Comparison of ENCODE assay signal across 29 mouse cellular contexts in the genomic region with DNA sequence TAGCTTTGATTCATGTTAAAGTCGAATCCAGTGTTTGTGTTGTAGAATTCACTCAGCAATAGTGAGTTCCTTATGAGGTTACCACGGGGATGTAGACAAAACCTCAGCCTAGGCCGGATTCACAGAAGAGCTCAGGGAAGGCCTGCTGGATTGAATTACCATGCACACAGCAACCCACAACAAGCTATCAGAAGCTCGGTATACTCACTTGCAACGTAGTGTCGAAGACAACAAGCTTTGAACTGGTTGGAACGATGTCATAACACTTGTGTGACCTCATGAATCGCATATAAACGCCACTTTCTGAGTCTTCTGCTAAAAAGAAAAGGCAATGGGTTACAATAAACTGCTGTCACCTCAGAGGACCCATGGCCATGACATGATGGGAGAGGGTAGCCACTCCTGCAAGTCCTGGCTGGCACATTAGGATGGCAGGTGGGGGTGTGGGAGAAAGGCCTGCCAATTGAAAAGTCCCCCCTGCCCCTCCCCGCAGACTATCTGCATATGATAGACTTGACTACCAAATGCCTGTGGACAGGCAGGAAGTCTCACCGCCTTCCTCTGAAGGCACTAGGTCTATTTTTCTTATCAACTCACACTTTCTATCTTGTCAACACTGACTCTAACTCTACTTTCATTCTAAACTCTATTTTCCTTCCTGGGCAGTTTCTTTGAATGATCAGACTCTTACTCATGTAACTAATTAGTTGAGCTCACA. TPM values are rescaled to one million over a fixed set of nuclear protein-coding genes. Genes with fewer than 3 reads are reported as not detected.
DNase-seq lines count a peak whose midpoint lies in the region; ATAC-seq and TF ChIP-seq lines count a peak whose summit lies in the region.
"Had no signal": no experiment of that assay in that cellular context is flagged by ENCODE, and none has a peak within 500 bp of the region (broad histone marks: within the 10 kb centered on the region; RNA-seq: fewer than 3 reads in every experiment).

No protein-coding gene starts in this region.

- H3K9ac ChIP-seq in heart, embryonic 13.5 days: 0 out of 2 replicates have a peak overlapping the region, but pooled peaks have one; percentile 20
- no peak overlapping the region for H3K9ac ChIP-seq in midbrain, embryonic 11.5 days (ENCODE audit: low read length)
- no peak overlapping the region for H3K9ac ChIP-seq in midbrain, embryonic 16.5 days (ENCODE audit: low read depth, low read length)
- no peak overlapping the region for H3K9ac ChIP-seq in forebrain, embryonic 16.5 days (replicated peaks; ENCODE audit: low read depth, low read length)
- H3K9ac ChIP-seq in intestine, embryonic 16.5 days (ENCODE audit: low read depth, low read length): no peak overlapping the region
- H3K9ac ChIP-seq: hindbrain, embryonic 12.5 days; liver, embryonic 14.5 days; midbrain, embryonic 15.5 days; neural tube, embryonic 12.5 days had no signal

- no peaks in the 10 kb centered on the region for H3K9me3 ChIP-seq in heart, embryonic 13.5 days
- H3K9me3 ChIP-seq in midbrain, embryonic 11.5 days (ENCODE audit: control insufficient read depth, low read length): no peaks in the 10 kb centered on the region
- no peaks in the 10 kb centered on the region for H3K9me3 ChIP-seq in midbrain, embryonic 16.5 days (replicated peaks; ENCODE audit: control insufficient read depth, low read length, poor library complexity, severe bottlenecking)
- no peaks in the 10 kb centered on the region for H3K9me3 ChIP-seq in forebrain, embryonic 16.5 days (ENCODE audit: control insufficient read depth, low read length)
- H3K9me3 ChIP-seq in intestine, embryonic 16.5 days (ENCODE audit: control insufficient read depth, low read length): no peaks in the 10 kb centered on the region
- H3K9me3 ChIP-seq: hindbrain, embryonic 12.5 days; midbrain, embryonic 15.5 days; neural tube, embryonic 12.5 days had no signal

- WGBS in heart, embryonic 13.5 days: 56% methylated on average over 11 of the region's 11 CpGs
- WGBS in midbrain, embryonic 11.5 days: 88% methylated on average over 11 of the region's 11 CpGs
- 87% methylated on average over 11 of the region's 11 CpGs for WGBS in midbrain, embryonic 16.5 days
- WGBS in forebrain, embryonic 16.5 days: 87% methylated on average over 11 of the region's 11 CpGs
- 89% methylated on average over 11 of the region's 11 CpGs for WGBS in intestine, embryonic 16.5 days

- H3K4me2 ChIP-seq in heart, embryonic 13.5 days: peak overlapping the region; percentile 61
- H3K4me2 ChIP-seq in midbrain, embryonic 11.5 days: no peak overlapping the region
- no peak overlapping the region for H3K4me2 ChIP-seq in midbrain, embryonic 16.5 days (ENCODE audit: low read length)
- H3K4me2 ChIP-seq in forebrain, embryonic 16.5 days (ENCODE audit: low read length): no peak overlapping the region
- H3K4me2 ChIP-seq in intestine, embryonic 16.5 days (ENCODE audit: low read depth, low read length): no peak overlapping the region
- H3K4me2 ChIP-seq: hindbrain, embryonic 12.5 days; midbrain, embryonic 15.5 days; neural tube, embryonic 12.5 days had no signal

- no peak for ATAC-seq in heart, embryonic 13.5 days (ENCODE audit: extremely low read depth, insufficient number of reproducible peaks, low FRiP score, low TSS enrichment)
- no peak for ATAC-seq in midbrain, embryonic 11.5 days (ENCODE audit: low FRiP score)
- no peak for ATAC-seq in midbrain, embryonic 16.5 days
- ATAC-seq in forebrain, embryonic 16.5 days: no peak
- no peak for ATAC-seq in intestine, embryonic 16.5 days
- ATAC-seq: forebrain, embryonic 14.5 days; hindbrain, postnatal 0 days; midbrain, embryonic 15.5 days had no signal

- H3K4me3 ChIP-seq in heart, embryonic 13.5 days: no peak overlapping the region
- H3K4me3 ChIP-seq in midbrain, embryonic 11.5 days (ENCODE audit: low read depth, low read length): no peak overlapping the region
- no peak overlapping the region for H3K4me3 ChIP-seq in midbrain, embryonic 16.5 days (ENCODE audit: low read depth, low read length)
- H3K4me3 ChIP-seq in embryonic fibroblast, embryonic 13.5 days (ENCODE audit: insufficient read depth, low read length): no peak overlapping the region
- H3K4me3 ChIP-seq in forebrain, embryonic 16.5 days (replicated peaks; ENCODE audit: low read length): no peak overlapping the region
- no peak overlapping the region for H3K4me3 ChIP-seq in intestine, embryonic 16.5 days (ENCODE audit: low read length)
- H3K4me3 ChIP-seq: hindbrain, embryonic 12.5 days; midbrain, embryonic 15.5 days; neural tube, embryonic 12.5 days had no signal

- DNase-seq in heart, adult 9 months (ENCODE audit: low spot score in 2 of 2): no peak
- peak; percentile 61 for DNase-seq in midbrain, embryonic 11.5 days (ENCODE audit: low spot score, missing footprints)
- DNase-seq: adrenal gland, adult 8-10 months; cerebellum, adult 11 months; cerebellum, adult 9-10 months; cerebellum, postnatal 36 days; gastrocnemius, postnatal 25 days; heart, adult 18-20 months; kidney, adult 11 months; kidney, postnatal 14 days; layer of hippocampus, adult 9-11 months; liver; lung, adult 2 months; lung, postnatal 10 days; spleen, adult 18-20 months; thymus, postnatal 4 days had no signal

- peaks cover 45% of the 10 kb centered on the region for H3K4me1 ChIP-seq in heart, embryonic 13.5 days
- H3K4me1 ChIP-seq in midbrain, embryonic 11.5 days (ENCODE audit: control insufficient read depth, insufficient read depth, low read length): no peaks in the 10 kb centered on the region
- no peaks in the 10 kb centered on the region for H3K4me1 ChIP-seq in midbrain, embryonic 16.5 days (ENCODE audit: control insufficient read depth, insufficient read depth, low read length)
- H3K4me1 ChIP-seq in embryonic fibroblast, embryonic 13.5 days (ENCODE audit: control insufficient read depth, insufficient read depth, low read length): peaks cover 22% of the 10 kb centered on the region
- H3K4me1 ChIP-seq in forebrain, embryonic 16.5 days (replicated peaks; ENCODE audit: control insufficient read depth, insufficient read depth, low read length): no peaks in the 10 kb centered on the region
- no peaks in the 10 kb centered on the region for H3K4me1 ChIP-seq in intestine, embryonic 16.5 days (ENCODE audit: control insufficient read depth, insufficient read depth, low read length)
- H3K4me1 ChIP-seq: hindbrain, embryonic 12.5 days; neural tube, embryonic 12.5 days had no signal

- no peak for TF ChIP-seq CTCF in embryonic fibroblast, embryonic 13.5 days (IDR thresholded peaks at IDR 0.05; ENCODE audit: borderline replicate concordance, insufficient read depth, low read length)

- peaks cover 48% of the 10 kb centered on the region for H3K36me3 ChIP-seq in heart, embryonic 13.5 days
- no peaks in the 10 kb centered on the region; the same call in 1 of the 2 replicates for H3K36me3 ChIP-seq in midbrain, embryonic 11.5 days (ENCODE audit: control insufficient read depth, insufficient read depth, low read length)
- H3K36me3 ChIP-seq in midbrain, embryonic 16.5 days (ENCODE audit: control insufficient read depth, insufficient read depth, low read length): peaks cover 31% of the 10 kb centered on the region
- peaks cover 15% of the 10 kb centered on the region for H3K36me3 ChIP-seq in forebrain, embryonic 16.5 days (ENCODE audit: control insufficient read depth, insufficient read depth)
- peaks cover 10% of the 10 kb centered on the region for H3K36me3 ChIP-seq in intestine, embryonic 16.5 days (ENCODE audit: control insufficient read depth, insufficient read depth, low read length)

- peak overlapping the region; percentile 89 for H3K27ac ChIP-seq in heart, embryonic 13.5 days (replicated peaks)
- no peak overlapping the region for H3K27ac ChIP-seq in midbrain, embryonic 11.5 days (ENCODE audit: low read depth, low read length)
- H3K27ac ChIP-seq in midbrain, embryonic 16.5 days (ENCODE audit: low read length): no peak overlapping the region
- peak overlapping the region; percentile 59 for H3K27ac ChIP-seq in embryonic fibroblast, embryonic 13.5 days (ENCODE audit: insufficient read depth, low read length)
- no peak overlapping the region for H3K27ac ChIP-seq in forebrain, embryonic 16.5 days (ENCODE audit: low read length)
- no peak overlapping the region for H3K27ac ChIP-seq in intestine, embryonic 16.5 days (ENCODE audit: low read length)
- H3K27ac ChIP-seq: hindbrain, embryonic 12.5 days; hindbrain, postnatal 0 days; liver, embryonic 14.5 days; midbrain, embryonic 15.5 days; neural tube, embryonic 12.5 days; stomach, postnatal 0 days had no signal

- no peak for TF ChIP-seq POLR2A in embryonic fibroblast, embryonic 13.5 days (IDR thresholded peaks at IDR 0.05; ENCODE audit: low read depth, low read length)

- no peaks in the 10 kb centered on the region for H3K27me3 ChIP-seq in heart, embryonic 13.5 days (replicated peaks)
- no peaks in the 10 kb centered on the region for H3K27me3 ChIP-seq in midbrain, embryonic 11.5 days (ENCODE audit: control insufficient read depth, insufficient read depth, low read length)
- H3K27me3 ChIP-seq in midbrain, embryonic 16.5 days (ENCODE audit: control insufficient read depth, insufficient read depth, low read depth, low read length): no peaks in the 10 kb centered on the region
- H3K27me3 ChIP-seq in forebrain, embryonic 16.5 days (replicated peaks; ENCODE audit: control insufficient read depth, insufficient read depth, low read length): no peaks in the 10 kb centered on the region
- no peaks in the 10 kb centered on the region for H3K27me3 ChIP-seq in intestine, embryonic 16.5 days (replicated peaks; ENCODE audit: control insufficient read depth, insufficient read depth, low read length)
- H3K27me3 ChIP-seq: CH12.LX; hindbrain, embryonic 12.5 days; midbrain, embryonic 15.5 days; neural tube, embryonic 12.5 days had no signal

RNA-seq across cellular contexts. Expression of gene Rheb, which starts 46.6 kb away (rescaled TPM):
- 235 and 261 TPM in 2 replicates for polyA plus RNA-seq in heart, embryonic 13.5 days (2015; fragmentation: Nextera tagmentation; extraction: Ambion mirVana)
- polyA plus RNA-seq in midbrain, embryonic 11.5 days (2014; fragmentation: Nextera tagmentation; extraction: Ambion mirVana): 207 and 224 TPM in 2 replicates
- polyA plus RNA-seq in midbrain, embryonic 16.5 days (2015; fragmentation: Nextera tagmentation; extraction: Ambion mirVana): 255 and 277 TPM in 2 replicates
- 147 and 150 TPM in 2 replicates for polyA plus RNA-seq in embryonic fibroblast, embryonic 13.5 days (2011; ENCODE audit: insufficient read length, low read depth, missing spikeins)
- polyA plus RNA-seq in forebrain, embryonic 16.5 days (2015; fragmentation: Nextera tagmentation; extraction: Ambion mirVana): 273 and 294 TPM in 2 replicates
- polyA plus RNA-seq in intestine, embryonic 16.5 days (2015; fragmentation: Nextera tagmentation; extraction: Ambion mirVana): 188 and 199 TPM in 2 replicates

Comparison
In these comparisons a context has a peak if more than half of its experiments do, and no peak if none do; other contexts are left out.
1. H3K27ac ChIP-seq: peak in heart, embryonic 13.5 days (single experiment) and embryonic fibroblast, embryonic 13.5 days (single experiment); none in midbrain, embryonic 11.5 days (single experiment), midbrain, embryonic 16.5 days (single experiment), forebrain, embryonic 16.5 days (single experiment) and intestine, embryonic 16.5 days (single experiment).